Comparison of ENCODE assay signal across 20 mouse cellular contexts in genomic region chr5:97878215-97878794, GRCm38 (mm10).
DNase-seq lines count a peak whose midpoint lies in the region; ATAC-seq and TF ChIP-seq lines count a peak whose summit lies in the region.
"Had no signal": no experiment of that assay in that cellular context is flagged by ENCODE, and none has a peak within 500 bp of the region (broad histone marks: within the 10 kb centered on the region; RNA-seq: fewer than 3 reads in every experiment).

No protein-coding gene starts in this region.

- no peaks in the 10 kb centered on the region for H3K9me3 ChIP-seq in heart, embryonic 15.5 days (replicated peaks)
- H3K9me3 ChIP-seq in heart, embryonic 10.5 days, result no peaks in the 10 kb centered on the region
- H3K9me3 ChIP-seq in MEL (replicated peaks; ENCODE audit: insufficient read depth, low read length), result no peaks in the 10 kb centered on the region
- H3K9me3 ChIP-seq in lung, embryonic 15.5 days, result no peaks in the 10 kb centered on the region
- H3K9me3 ChIP-seq: heart, embryonic 12.5 days; midbrain, embryonic 15.5 days; stomach, embryonic 15.5 days had no signal

- TF ChIP-seq CTCF in MEL (IDR thresholded peaks at IDR 0.05 in 2 of 3, conservative IDR thresholded peaks at IDR 0.05 in 1 of 3; ENCODE audit: control insufficient read depth in 1 of 3, insufficient read depth in 1 of 3, low read depth in 2 of 3, low read length in 3 of 3, poor library complexity in 1 of 3, severe bottlenecking in 1 of 3), result no peak

- TF ChIP-seq POLR2A in MEL (IDR thresholded peaks at IDR 0.05; ENCODE audit: control insufficient read depth in 1 of 2, insufficient read depth in 1 of 2, low read depth in 1 of 2, low read length in 2 of 2, poor library complexity in 1 of 2), result no peak

- no peak overlapping the region for H3K27ac ChIP-seq in heart, embryonic 15.5 days
- H3K27ac ChIP-seq in heart, embryonic 10.5 days, result no peak overlapping the region
- H3K27ac ChIP-seq in MEL (ENCODE audit: control insufficient read depth, low read depth, low read length), result no peak overlapping the region
- H3K27ac ChIP-seq in lung, embryonic 15.5 days, result no peak overlapping the region
- H3K27ac ChIP-seq: hindbrain, postnatal 0 days; midbrain, embryonic 15.5 days; stomach, embryonic 15.5 days had no signal

- ATAC-seq in heart, embryonic 15.5 days (replicated peaks; ENCODE audit: insufficient number of reproducible peaks, insufficient read depth, low FRiP score, low read depth), result 0 out of 2 replicates have a peak, but pooled peaks have one; percentile 39
- ATAC-seq in lung, embryonic 15.5 days (ENCODE audit: borderline replicate concordance, extremely low read depth, low FRiP score, low TSS enrichment), result peak; percentile 70
- ATAC-seq in megakaryocyte, adult 5-6 weeks (ENCODE audit: poor library complexity, severe bottlenecking), result peak; percentile 33; the same call in 1 of the 2 replicates
- ATAC-seq in erythroid progenitor cell, adult 5-6 weeks (replicated peaks; ENCODE audit: low FRiP score, poor library complexity, severe bottlenecking), result no peak
- ATAC-seq: forebrain, embryonic 16.5 days; hindbrain, postnatal 0 days; midbrain, embryonic 15.5 days had no signal

- H3K4me1 ChIP-seq in heart, embryonic 15.5 days (replicated peaks), result no peaks in the 10 kb centered on the region
- no peaks in the 10 kb centered on the region for H3K4me1 ChIP-seq in heart, embryonic 10.5 days
- H3K4me1 ChIP-seq in MEL (ENCODE audit: control insufficient read depth in 1 of 2, insufficient read depth in 2 of 2, low read length in 2 of 2), result no peaks in the 10 kb centered on the region
- H3K4me1 ChIP-seq in lung, embryonic 15.5 days, result no peaks in the 10 kb centered on the region
- H3K4me1 ChIP-seq: heart, embryonic 12.5 days; midbrain, embryonic 15.5 days; stomach, embryonic 15.5 days had no signal

- H3K79me2 ChIP-seq in MEL (ENCODE audit: control insufficient read depth, insufficient read depth, low read length, poor library complexity), result no peaks in the 10 kb centered on the region

- no peaks in the 10 kb centered on the region for H3K27me3 ChIP-seq in heart, embryonic 15.5 days
- no peaks in the 10 kb centered on the region for H3K27me3 ChIP-seq in heart, embryonic 10.5 days (ENCODE audit: insufficient read depth, poor library complexity, severe bottlenecking)
- no peaks in the 10 kb centered on the region for H3K27me3 ChIP-seq in MEL (ENCODE audit: control insufficient read depth in 1 of 2, insufficient read depth in 2 of 2, low read length in 2 of 2)
- no peaks in the 10 kb centered on the region for H3K27me3 ChIP-seq in lung, embryonic 15.5 days
- H3K27me3 ChIP-seq: heart, embryonic 12.5 days; midbrain, embryonic 15.5 days; stomach, embryonic 15.5 days had no signal

- 67% methylated on average over 1 of the region's 1 CpGs for WGBS in heart, embryonic 15.5 days
- 56% methylated on average over 1 of the region's 1 CpGs for WGBS in heart, embryonic 10.5 days
- 41% methylated on average over 1 of the region's 1 CpGs for WGBS in lung, embryonic 15.5 days

- no peak for TF ChIP-seq RAD21 in MEL (IDR thresholded peaks at IDR 0.05; ENCODE audit: low read depth, low read length)

- H3K4me2 ChIP-seq in heart, embryonic 15.5 days, result no peak overlapping the region
- no peak overlapping the region for H3K4me2 ChIP-seq in lung, embryonic 15.5 days
- H3K4me2 ChIP-seq: heart, embryonic 12.5 days; liver, embryonic 11.5 days; midbrain, embryonic 15.5 days; stomach, embryonic 15.5 days had no signal

- no peaks in the 10 kb centered on the region for H3K36me3 ChIP-seq in heart, embryonic 15.5 days
- no peaks in the 10 kb centered on the region for H3K36me3 ChIP-seq in heart, embryonic 10.5 days
- no peaks in the 10 kb centered on the region for H3K36me3 ChIP-seq in MEL (ENCODE audit: control insufficient read depth in 1 of 2, insufficient read depth in 2 of 2, low read length in 2 of 2)
- no peaks in the 10 kb centered on the region for H3K36me3 ChIP-seq in lung, embryonic 15.5 days
- H3K36me3 ChIP-seq: heart, embryonic 12.5 days; midbrain, embryonic 15.5 days; stomach, embryonic 15.5 days had no signal

- H3K4me3 ChIP-seq in heart, embryonic 15.5 days, result no peak overlapping the region
- no peak overlapping the region for H3K4me3 ChIP-seq in heart, embryonic 10.5 days
- H3K4me3 ChIP-seq in MEL (ENCODE audit: control insufficient read depth in 1 of 2, insufficient read depth in 1 of 2, low read depth in 2 of 2, low read length in 2 of 2), result no peak overlapping the region
- no peak overlapping the region for H3K4me3 ChIP-seq in lung, embryonic 15.5 days
- H3K4me3 ChIP-seq: erythroblast, embryonic 14.5 days; heart, embryonic 12.5 days; midbrain, embryonic 15.5 days; stomach, embryonic 15.5 days had no signal

- no peak for TF ChIP-seq EP300 in MEL (IDR thresholded peaks at IDR 0.05; ENCODE audit: low read depth in 1 of 2, low read length in 2 of 2)

- DNase-seq in heart, embryonic 10.5 days (ENCODE audit: low spot score), result no peak
- DNase-seq in MEL (ENCODE audit: low read depth, low spot score), result no peak
- DNase-seq in retina, postnatal 1 day, result no peak
- DNase-seq in yolk sac, embryonic 10.5 days (ENCODE audit: low spot score), result no peak
- DNase-seq: cerebellum, postnatal 10 days; heart, postnatal 4 days; kidney, adult 2 months; left cerebral cortex, postnatal 4 days; spleen, adult 18-20 months had no signal

- no peak overlapping the region for H3K9ac ChIP-seq in heart, embryonic 15.5 days
- no peak overlapping the region for H3K9ac ChIP-seq in MEL (ENCODE audit: control insufficient read depth, low read depth, low read length, poor library complexity, severe bottlenecking)
- H3K9ac ChIP-seq in lung, embryonic 15.5 days, result no peak overlapping the region
- H3K9ac ChIP-seq: heart, embryonic 12.5 days; midbrain, embryonic 15.5 days; stomach, embryonic 15.5 days had no signal

TF ChIP-seq in MEL, 35 proteins besides CTCF, POLR2A, EP300 and RAD21:
- no peak for TF ChIP-seq MAX (IDR thresholded peaks at IDR 0.05; ENCODE audit: low read length)
- 0 out of 2 replicates have a peak, but pooled peaks have one; percentile 7 for TF ChIP-seq GATA1 (IDR thresholded peaks at IDR 0.05; ENCODE audit: low read depth, low read length)
